Mouse (Mus musculus) liver, adult 2 months (tissue): ENCODE measurements around the gene Styx. TPM values are rescaled to one million over a fixed set of nuclear protein-coding genes. Genes with fewer than 3 reads are reported as not detected.

ENCODE experiments used
- DNase-seq: peaks from one replicate; pipeline ENCODE4 v3.0.0-alpha.2; 2011; ENCODE audit warnings: low read depth, low spot score; ENCODE audit errors: extremely low read depth
- H3K27ac ChIP-seq: fragments of 200-500 bp; replicated peaks from 2 replicates; pipeline ENCODE4 v1.5.1; 2012; ENCODE audit warnings: low read depth, mild to moderate bottlenecking, control low read depth, inconsistent platforms, low read length; ENCODE audit not compliant: insufficient read depth
- H3K27me3 ChIP-seq: fragments of 200-500 bp; 2 replicates; pipeline ENCODE4 v1.6.1; 2012; ENCODE audit warnings: mild to moderate bottlenecking, moderate library complexity, low read length, inconsistent platforms; ENCODE audit not compliant: control insufficient read depth, insufficient read depth
- H3K36me3 ChIP-seq: fragments of 200-500 bp; 2 replicates; pipeline ENCODE4 v1.6.1; 2012; ENCODE audit warnings: low read length, inconsistent platforms; ENCODE audit not compliant: control insufficient read depth, insufficient read depth
- H3K4me1 ChIP-seq: fragments of 200-500 bp; 2 replicates; pipeline ENCODE4 v1.6.1; 2011; ENCODE audit warnings: low read length; ENCODE audit not compliant: control insufficient read depth, insufficient read depth
- H3K4me3 ChIP-seq: fragments of 200-500 bp; 2 replicates; pipeline ENCODE4 v1.5.1; 2011; ENCODE audit warnings: low read depth, mild to moderate bottlenecking, control low read depth, low read length, moderate library complexity; ENCODE audit not compliant: insufficient read depth
- H3K79me2 ChIP-seq: fragments of 200-500 bp; 2 replicates; pipeline ENCODE4 v1.6.1; 2012; ENCODE audit warnings: inconsistent platforms, mild to moderate bottlenecking, low read length, moderate library complexity; ENCODE audit not compliant: control insufficient read depth, insufficient read depth
- H3K9ac ChIP-seq: fragments of 200-500 bp; 2 replicates; pipeline ENCODE4 v1.6.1; 2012; ENCODE audit warnings: low read depth, mild to moderate bottlenecking, control low read depth, inconsistent platforms, low read length
- CTCF ChIP-seq: fragments of 200-500 bp; IDR thresholded peaks from 2 replicates; pipeline ENCODE4 v1.5.1; 2011; ENCODE audit warnings: low read depth, low read length, control low read depth
- POLR2A ChIP-seq: fragments of 200-500 bp; IDR thresholded peaks from 2 replicates; pipeline ENCODE4 v1.6.1; 2011; ENCODE audit warnings: low read length, control low read depth; ENCODE audit not compliant: insufficient read depth; ENCODE audit errors: extremely low read depth
- WGBS: fragments of 180-500 bp; shearing (Covaris S2); methylation state at CpG from one replicate; pipeline ENCODE4 v1.1.7; 2018; 5-methylcytosine and 5-hydroxymethylcytosine counted together
- polyA plus RNA-seq: library from polyadenylated mRNA; depleted of rRNA; stranded (reverse); fragments of >200 nt; gene quantifications from 2 replicates; pipeline ENCODE4 v1.2.3, GENCODE M21; 2012
- total RNA-seq: library from RNA; depleted of rRNA; stranded (reverse); fragments of >200 nt; gene quantifications from 2 replicates; pipeline ENCODE4 v1.2.3, GENCODE M21; 2014

Styx gene
- total and polyA plus RNA-seq, 2 experiments = 1.4 to 5.3 TPM

DNA sequence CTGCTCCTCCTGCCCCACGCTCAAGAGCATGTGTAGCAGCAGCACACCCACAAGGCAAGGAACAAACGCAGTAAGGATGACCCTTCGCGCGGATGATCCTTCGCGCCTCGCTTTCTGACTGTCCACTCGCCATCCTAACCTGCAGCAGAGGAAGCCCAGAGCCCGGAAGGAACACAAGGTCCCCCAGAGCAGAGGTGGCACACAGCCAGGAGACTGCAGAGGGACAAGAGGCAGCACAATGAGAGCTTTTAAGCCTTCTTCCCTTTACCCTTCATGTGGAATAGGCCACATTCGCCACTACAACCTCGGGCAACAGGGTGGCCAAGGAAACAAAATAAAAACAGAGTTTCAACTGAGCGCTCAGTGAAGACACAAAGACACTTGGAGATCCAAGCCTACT, 41.2 kb upstream of the Styx start:
- no peak for DNase-seq
- peaks cover 24% of the 10 kb centered on the region; the same call in 1 of the 2 replicates for H3K79me2 ChIP-seq
- no peak overlapping the region for H3K27ac ChIP-seq
- no peak overlapping the region for H3K4me3 ChIP-seq
- peaks cover 6% of the 10 kb centered on the region; the same call in 1 of the 2 replicates for H3K36me3 ChIP-seq
- 84% methylated on average over 13 of the region's 13 CpGs for WGBS
- H3K9ac ChIP-seq = no peak overlapping the region
- H3K4me1 ChIP-seq = no peaks in the 10 kb centered on the region
- TF ChIP-seq CTCF (no peak), POLR2A (no peak)
- no peaks in the 10 kb centered on the region for H3K27me3 ChIP-seq

DNA sequence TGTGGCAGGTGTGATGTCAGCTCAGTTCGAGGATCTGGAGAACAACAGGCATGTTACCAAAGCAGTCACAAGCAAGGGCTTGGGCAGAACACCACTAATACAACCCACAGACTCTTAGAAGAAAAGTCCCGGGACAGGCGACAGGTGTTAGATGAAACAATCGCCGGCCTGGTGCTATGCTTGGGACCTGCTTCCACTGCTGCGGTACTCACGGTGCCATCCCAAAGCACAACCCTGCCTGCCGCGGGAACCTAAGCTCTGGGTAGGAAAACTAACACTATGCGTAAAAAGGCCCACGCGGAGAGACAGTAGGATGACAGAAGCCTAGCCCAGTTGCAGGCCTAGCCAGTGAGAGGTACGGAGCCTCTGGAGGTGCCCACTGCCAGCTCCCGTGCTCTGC, 40.8 kb upstream of the Styx start:
- no peak overlapping the region for H3K4me3 ChIP-seq
- 94% methylated on average over 14 of the region's 14 CpGs for WGBS
- H3K36me3 ChIP-seq = peaks cover 2% of the 10 kb centered on the region; the same call in 1 of the 2 replicates
- no peak overlapping the region for H3K27ac ChIP-seq
- peaks cover 24% of the 10 kb centered on the region; the same call in 1 of the 2 replicates for H3K79me2 ChIP-seq
- H3K27me3 ChIP-seq = no peaks in the 10 kb centered on the region
- no peak overlapping the region for H3K9ac ChIP-seq
- H3K4me1 ChIP-seq = no peaks in the 10 kb centered on the region
- no peak for DNase-seq
- no peak for TF ChIP-seq POLR2A
- TF ChIP-seq CTCF = no peak

DNA sequence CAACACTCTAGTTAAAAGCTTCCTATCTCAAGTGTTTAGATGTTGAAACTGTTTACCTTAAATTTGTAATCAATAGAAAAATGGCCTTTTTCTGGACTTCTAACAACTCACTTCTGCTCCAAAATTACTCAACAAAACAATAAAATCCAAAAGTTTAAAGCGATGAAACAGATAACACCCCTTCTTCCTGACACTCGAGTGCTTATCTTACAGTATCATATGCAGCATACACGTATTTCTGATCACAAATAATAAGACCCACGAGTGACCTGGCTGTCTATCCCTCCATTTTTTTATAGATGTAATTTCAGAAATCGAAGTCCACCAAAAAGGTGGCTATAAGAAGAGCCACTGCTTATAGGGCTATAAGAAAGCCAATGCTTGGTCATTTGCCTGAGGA, 34.0 kb upstream of the Styx start:
- peak overlapping the region; percentile 12; the same call in 1 of the 2 replicates for H3K4me3 ChIP-seq
- peaks cover 11% of the 10 kb centered on the region for H3K4me1 ChIP-seq
- no peaks in the 10 kb centered on the region for H3K27me3 ChIP-seq
- H3K9ac ChIP-seq = no peak overlapping the region; the same call in 1 of the 2 replicates
- TF ChIP-seq CTCF (no peak), POLR2A (no peak)
- H3K36me3 ChIP-seq = no peaks in the 10 kb centered on the region
- 28% methylated on average over 5 of the region's 5 CpGs for WGBS
- H3K79me2 ChIP-seq = peaks cover 30% of the 10 kb centered on the region
- H3K27ac ChIP-seq = no peak overlapping the region
- DNase-seq = peak; percentile 37

- Histone ChIP-seq H3K79me2 (peaks cover 30% of the 10 kb centered on the region), H3K27ac (peak overlapping the region; percentile 52; the same call in 1 of the 2 replicates), H3K4me3 (peak overlapping the region; percentile 87), H3K9ac (peak overlapping the region; percentile 97), H3K4me1 (peaks cover 11% of the 10 kb centered on the region), H3K27me3 (no peaks in the 10 kb centered on the region), H3K36me3 (no peaks in the 10 kb centered on the region)
- TF ChIP-seq CTCF (no peak), POLR2A (no peak)
- peak; percentile 53 for DNase-seq
- WGBS = under 1% methylated on average over 35 of the region's 38 CpGs
These were observed 32.9 kb upstream of the Styx start for GRCm38 (mm10) chr14:45317921-45318411.

GRCm38 (mm10) chr14:45318426-45319236, 32.3 kb upstream of the Styx start, which contains the start of gene Ero1l:
Gene Ero1l, minus strand, starts transcription at chr14:45318771.
- H3K27me3 ChIP-seq = no peaks in the 10 kb centered on the region
- H3K27ac ChIP-seq = peak within 1 kb of the TSS; percentile 93
- no peaks in the 10 kb centered on the region for H3K36me3 ChIP-seq
- peak within 1 kb of the TSS; percentile 97 for H3K9ac ChIP-seq
- H3K4me1 ChIP-seq = peaks cover 11% of the 10 kb centered on the region
- TF ChIP-seq CTCF (no peak), POLR2A (peak; percentile 91)
- 1% methylated on average over 73 of the region's 74 CpGs for WGBS
- H3K79me2 ChIP-seq = peaks cover 23% of the 10 kb centered on the region
- H3K4me3 ChIP-seq = peak within 1 kb of the TSS; percentile 87
- DNase-seq = peak; percentile 68

DNA sequence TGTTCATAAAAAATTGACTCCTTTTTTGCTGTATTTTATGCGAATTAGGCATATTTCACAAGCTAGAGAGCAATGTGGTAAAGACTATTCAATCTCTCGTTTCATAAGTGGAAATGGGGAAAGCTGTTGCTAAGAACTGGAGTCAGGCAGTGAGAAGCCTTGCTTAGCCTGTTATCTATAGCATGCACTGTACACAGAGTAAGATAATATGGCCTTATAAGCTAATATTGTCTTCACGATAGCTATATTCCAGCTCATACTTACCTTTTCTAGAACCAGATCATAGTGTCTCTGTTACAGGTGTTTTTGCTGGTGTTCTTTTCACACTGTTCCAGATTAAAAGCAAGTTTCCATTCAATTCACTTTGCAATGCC, 31.7 kb upstream of the Styx start:
- no peak overlapping the region for H3K9ac ChIP-seq
- H3K36me3 ChIP-seq = no peaks in the 10 kb centered on the region
- TF ChIP-seq POLR2A (no peak), CTCF (no peak)
- H3K4me1 ChIP-seq = peaks cover 11% of the 10 kb centered on the region
- H3K4me3 ChIP-seq = no peak overlapping the region
- peaks cover 20% of the 10 kb centered on the region for H3K79me2 ChIP-seq
- no peak for DNase-seq
- WGBS = 57% methylated on average over 3 of the region's 3 CpGs
- H3K27me3 ChIP-seq = no peaks in the 10 kb centered on the region
- no peak overlapping the region for H3K27ac ChIP-seq
